Mouse (Mus musculus): ENCODE results near the gene Prrg4. TPM values are rescaled to one million over a fixed set of nuclear protein-coding genes. Genes with fewer than 3 reads are reported as not detected.

Gene Prrg4
- polyA plus RNA-seq, 1 experiment from 2014 or later, result 1.3 TPM

- H3K36me3 ChIP-seq (ENCODE audit: control insufficient read depth, insufficient read depth, low read length), result no peaks in the 10 kb centered on the region
- H3K27me3 ChIP-seq (ENCODE audit: control insufficient read depth, insufficient read depth, low read length), result no peaks in the 10 kb centered on the region
- H3K9ac ChIP-seq (ENCODE audit: low read length), result peak overlapping the region; percentile 99
- no peaks in the 10 kb centered on the region for H3K9me3 ChIP-seq (ENCODE audit: control insufficient read depth, low read length)
- peak overlapping the region; percentile 84 to 95 for H3K27ac ChIP-seq (replicated peaks in 1 of 2; ENCODE audit: control insufficient read depth in 1 of 2, insufficient read depth in 1 of 2, low read depth in 2 of 2, low read length in 2 of 2)
- WGBS, result 1% methylated on average over 33 of the region's 33 CpGs
- H3K4me1 ChIP-seq (ENCODE audit: control insufficient read depth in 2 of 2, insufficient read depth in 2 of 2, low read length in 2 of 2), result peaks cover 0 to 22% of the 10 kb centered on the region in 2 experiments; a peak in 1 of 4 replicates
- H3K4me3 ChIP-seq (ENCODE audit: control insufficient read depth in 1 of 2, insufficient read depth in 1 of 2, low read depth in 1 of 2, low read length in 2 of 2), result peak overlapping the region; percentile 78 to 86
- H3K4me2 ChIP-seq (ENCODE audit: low read length), result peak overlapping the region; percentile 79
- peak; percentile 13; the same call in 1 of the 2 replicates for ATAC-seq (ENCODE audit: insufficient number of reproducible peaks, insufficient read depth, low FRiP score, low read depth)
These were observed 33.9 kb downstream of the Prrg4 start for GRCm38 (mm10) chr2:104815561-104816370.

DNA sequence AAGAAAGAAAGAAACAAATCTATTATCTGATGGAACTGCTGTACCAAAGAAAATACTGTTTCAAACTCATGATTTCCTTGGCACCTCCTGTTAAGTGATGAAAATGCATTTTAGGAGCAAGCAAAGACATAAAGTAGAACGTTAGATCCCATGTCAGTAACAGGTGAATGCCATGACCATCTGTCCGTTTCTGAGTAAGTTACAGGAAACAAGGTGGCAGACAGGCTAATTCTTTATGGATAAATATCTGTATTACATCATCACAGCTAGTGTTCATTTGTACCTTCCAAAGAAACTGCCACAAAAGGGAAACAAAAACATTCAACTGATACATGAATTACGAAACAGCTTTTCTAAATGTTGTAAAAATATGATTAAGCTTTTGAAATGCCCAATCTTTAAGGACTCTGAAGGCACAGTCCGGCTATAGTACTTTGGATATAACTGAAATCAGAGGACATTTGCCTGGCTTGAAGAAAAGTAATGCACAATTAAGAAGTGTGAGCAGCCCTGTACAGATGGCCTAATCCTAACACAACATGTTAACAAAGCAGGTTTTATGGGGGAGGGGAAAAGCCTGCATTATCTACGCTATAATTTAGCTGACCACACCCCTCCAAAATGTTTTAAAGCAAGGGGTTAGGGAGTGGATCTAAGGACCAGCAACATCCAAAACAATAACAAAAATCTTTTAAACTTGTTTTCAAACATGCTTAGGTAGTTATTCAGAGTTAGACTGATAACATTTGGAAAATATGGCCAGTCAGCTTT is 35.3 kb downstream of the Prrg4 start:
- H3K4me2 ChIP-seq (ENCODE audit: low read length), result peak overlapping the region; percentile 79; the same call in 1 of the 2 replicates
- H3K27me3 ChIP-seq (ENCODE audit: control insufficient read depth, insufficient read depth, low read length), result no peaks in the 10 kb centered on the region
- 0 out of 4 replicates have a peak overlapping the region, but pooled peaks of 1 of the 2 experiments have one; percentile 14 for H3K27ac ChIP-seq (replicated peaks in 1 of 2; ENCODE audit: control insufficient read depth in 1 of 2, insufficient read depth in 1 of 2, low read depth in 2 of 2, low read length in 2 of 2)
- no peak overlapping the region for H3K9ac ChIP-seq (ENCODE audit: low read length)
- ATAC-seq (ENCODE audit: insufficient number of reproducible peaks, insufficient read depth, low FRiP score, low read depth), result no peak
- H3K4me1 ChIP-seq (ENCODE audit: control insufficient read depth in 2 of 2, insufficient read depth in 2 of 2, low read length in 2 of 2), result peaks cover 0 to 27% of the 10 kb centered on the region in 2 experiments; a peak in 2 of 4 replicates
- H3K4me3 ChIP-seq (ENCODE audit: control insufficient read depth in 1 of 2, insufficient read depth in 1 of 2, low read depth in 1 of 2, low read length in 2 of 2), result no peak overlapping the region
- H3K36me3 ChIP-seq (ENCODE audit: control insufficient read depth, insufficient read depth, low read length), result 0 out of 2 replicates have a peak, but pooled peaks cover 2% of the 10 kb centered on the region
- H3K9me3 ChIP-seq (ENCODE audit: control insufficient read depth, low read length), result no peaks in the 10 kb centered on the region
- 63% methylated on average over 5 of the region's 5 CpGs for WGBS

- Histone ChIP-seq H3K4me1 (ENCODE audit: control insufficient read depth in 2 of 2, insufficient read depth in 2 of 2, low read length in 2 of 2) (peaks cover 0 to 4% of the 10 kb centered on the region in 2 experiments; a peak in 2 of 4 replicates), H3K36me3 (ENCODE audit: control insufficient read depth, insufficient read depth, low read length) (0 out of 2 replicates have a peak, but pooled peaks cover 2% of the 10 kb centered on the region), H3K9ac (ENCODE audit: low read length) (no peak overlapping the region), H3K27me3 (ENCODE audit: control insufficient read depth, insufficient read depth, low read length) (no peaks in the 10 kb centered on the region), H3K27ac (replicated peaks in 1 of 2; ENCODE audit: control insufficient read depth in 1 of 2, insufficient read depth in 1 of 2, low read depth in 2 of 2, low read length in 2 of 2) (no peak overlapping the region), H3K4me2 (ENCODE audit: low read length) (no peak overlapping the region), H3K4me3 (ENCODE audit: control insufficient read depth in 1 of 2, insufficient read depth in 1 of 2, low read depth in 1 of 2, low read length in 2 of 2) (no peak overlapping the region), H3K9me3 (ENCODE audit: control insufficient read depth, low read length) (no peaks in the 10 kb centered on the region)
- ATAC-seq (ENCODE audit: insufficient number of reproducible peaks, insufficient read depth, low FRiP score, low read depth), result no peak
- 60% methylated on average over 1 of the region's 1 CpGs for WGBS
These were observed 44.2 kb downstream of the Prrg4 start for GRCm38 (mm10) chr2:104805435-104805834.

Other genes with a start within 250 kb of the Prrg4 start
- gene Tcp11l1, start 137.7 kb downstream of the Prrg4 start, polyA plus RNA-seq (2014; fragmentation: Nextera tagmentation; extraction: Ambion mirVana), result 33.9 and 37.8 TPM in 2 replicates
- 0.18 TPM in 1 of 2 replicates, not detected in the other for gene Pin1rt1, start 133.5 kb downstream of the Prrg4 start, polyA plus RNA-seq (2014; fragmentation: Nextera tagmentation; extraction: Ambion mirVana)
- 3.9 and 4.0 TPM in 2 replicates for gene Depdc7, start 107.0 kb downstream of the Prrg4 start, polyA plus RNA-seq (2014; fragmentation: Nextera tagmentation; extraction: Ambion mirVana)
- gene Qser1, start 33.1 kb downstream of the Prrg4 start, polyA plus RNA-seq (2014; fragmentation: Nextera tagmentation; extraction: Ambion mirVana), result 11.1 and 11.9 TPM in 2 replicates
- gene Ccdc73, start 17.9 kb upstream of the Prrg4 start, polyA plus RNA-seq (2014; fragmentation: Nextera tagmentation; extraction: Ambion mirVana), result 7.3 and 10.4 TPM in 2 replicates
- gene Eif3m, start 167.2 kb upstream of the Prrg4 start, polyA plus RNA-seq (2014; fragmentation: Nextera tagmentation; extraction: Ambion mirVana), result 225 and 243 TPM in 2 replicates
- not detected in 2 replicates for gene Gm11060, start 242.1 kb upstream of the Prrg4 start, polyA plus RNA-seq (2014; fragmentation: Nextera tagmentation; extraction: Ambion mirVana)

Data from heart, embryonic 14.5 days (tissue).